Mouse (Mus musculus) spleen, postnatal 0 days (tissue): ENCODE measurements around the gene St5. TPM values are rescaled to one million over a fixed set of nuclear protein-coding genes. Genes with fewer than 3 reads are reported as not detected.

Experiments used
- polyA plus RNA-seq: library from polyadenylated mRNA; unstranded; fragments of >200 nt; fragmentation: Nextera tagmentation; extraction: Ambion mirVana; gene quantifications from 2 replicates; pipeline ENCODE4 v1.2.1, GENCODE M21; 2015

St5 gene
- 26.6 and 32.0 TPM in 2 replicates for polyA plus RNA-seq

GRCm38 (mm10) chr7:109703190-109704015 lies at the start of gene St5, which contains the start of gene Akip1:
St5 (minus strand) TSS chr7:109703605.
Akip1 (plus strand) TSS chr7:109703690.

GRCm38 (mm10) chr7:109752008-109752925 lies 48.9 kb upstream of the St5 start, which contains the start of gene Tmem9b:
Tmem9b (minus strand) TSS chr7:109752875.

DNA sequence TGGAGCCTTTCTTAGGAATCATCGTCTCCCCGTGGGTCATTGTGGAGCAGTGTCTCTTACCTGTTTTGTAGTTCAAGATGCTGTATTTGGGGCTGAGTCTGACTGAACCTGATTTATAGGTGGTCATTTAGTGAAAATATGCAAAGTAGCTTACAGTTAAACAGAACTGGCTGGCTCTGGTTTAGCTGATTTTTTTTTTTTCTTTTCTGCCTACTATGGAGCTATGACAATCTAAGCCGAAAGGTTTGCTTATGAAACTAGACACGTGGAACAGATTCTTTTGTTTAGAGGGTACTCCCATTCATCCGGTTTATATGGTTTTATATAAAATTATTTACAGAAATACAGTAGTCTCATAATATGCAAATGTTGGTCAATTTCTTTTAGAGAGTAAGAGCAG lies 28.2 kb upstream of the St5 start, which contains the start of gene Ascl3:
TSS of gene Ascl3 (minus strand) at position 101 of the 400 bp plus-strand sequence.

DNA sequence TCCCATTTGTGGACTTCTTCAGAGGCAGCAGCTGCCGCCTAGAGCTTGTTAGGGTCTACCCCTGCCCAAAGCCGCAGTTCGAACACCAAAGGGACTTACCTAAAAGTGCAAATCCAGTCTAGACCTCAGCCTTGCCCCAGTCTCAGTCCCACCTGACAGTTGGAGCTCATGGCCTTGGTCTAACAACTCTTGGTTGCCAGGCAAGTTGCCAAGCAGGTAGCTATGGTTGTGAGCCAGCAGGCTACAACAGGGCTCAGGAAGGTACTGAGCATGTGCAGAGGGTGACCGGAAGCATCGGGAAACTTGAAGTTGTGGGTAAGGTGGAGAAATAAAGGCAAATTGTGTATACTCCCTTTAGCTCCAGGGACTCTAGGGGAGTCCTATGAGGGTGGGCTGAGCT lies 20.3 kb upstream of the St5 start, which contains the start of gene BC051019:
TSS of gene BC051019 (minus strand) at position 154 of the 400 bp plus-strand sequence.

GRCm38 (mm10) chr7:109518838-109519696 lies 184.3 kb downstream of the St5 start, which contains the start of gene Rpl27a:
Rpl27a (plus strand) TSS chr7:109519147.

DNA sequence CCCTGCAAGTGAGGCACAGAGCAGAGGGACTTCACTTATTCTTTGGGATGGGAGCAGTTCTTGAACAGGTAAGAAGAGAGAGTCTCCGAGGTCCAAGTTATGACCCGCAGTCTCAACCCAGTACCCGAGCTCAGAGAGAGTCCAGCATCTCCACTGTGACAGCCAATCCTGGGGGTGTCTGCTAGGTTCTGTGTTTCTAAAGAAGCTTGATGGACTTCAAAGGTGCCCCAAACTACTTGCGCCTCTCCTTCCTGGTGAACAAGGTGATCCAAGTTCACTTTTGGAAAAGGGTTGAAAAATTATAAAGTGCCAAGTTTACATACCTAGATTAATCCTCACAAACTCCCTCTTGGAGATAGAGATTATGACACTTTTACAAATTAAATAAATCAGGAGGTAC lies 195.4 kb downstream of the St5 start, which contains the start of gene Trim66:
TSS of gene Trim66 (minus strand) at position 101 of the 400 bp plus-strand sequence.

Other genes with a start within 250 kb of the St5 start
- 0.04 and 0.05 TPM in 2 replicates for gene Trim66, start 195.5 kb downstream of the St5 start, polyA plus RNA-seq
- gene Rpl27a, start 184.5 kb downstream of the St5 start, polyA plus RNA-seq = 155 and 157 TPM in 2 replicates
- gene Akip1, start 85 bp upstream of the St5 start, polyA plus RNA-seq = 53.1 and 59.4 TPM in 2 replicates
- 0.16 TPM in 1 of 2 replicates, not detected in the other for gene BC051019, start 20.2 kb upstream of the St5 start, polyA plus RNA-seq
- gene Ascl3, start 28.1 kb upstream of the St5 start, polyA plus RNA-seq = not detected in 2 replicates
- 51.3 and 54.4 TPM in 2 replicates for gene Tmem9b, start 49.3 kb upstream of the St5 start, polyA plus RNA-seq
- gene Nrip3, start 78.4 kb upstream of the St5 start, polyA plus RNA-seq = 0.68 and 0.94 TPM in 2 replicates
- gene Scube2, start 162.1 kb upstream of the St5 start, polyA plus RNA-seq = 1.2 TPM in 2 replicates